Mouse (Mus musculus) megakaryocyte-erythroid progenitor cell, adult 5-6 weeks (primary cell): ENCODE measurements around the gene Bahd1. TPM values are rescaled to one million over a fixed set of nuclear protein-coding genes. Genes with fewer than 3 reads are reported as not detected.
A peak's percentile ranks its signal among the peaks of the same experiment; 100 is the strongest.

Source experiments
- ATAC-seq: replicated peaks from 2 replicates; pipeline ENCODE4 v1.8.0; 2016; ENCODE audit warnings: mild to moderate bottlenecking, inconsistent platforms; ENCODE audit not compliant: severe bottlenecking, poor library complexity, low FRiP score, low TSS enrichment
- total RNA-seq, 2 experiments: library from RNA; stranded (forward) in 1 of 2; stranded (reverse) in 1 of 2; fragments of 200-1000, 215-1000 nt in 1 of 2; fragments of >200 nt in 1 of 2; fragmentation: Nextera tagmentation in 1 of 2; gene quantifications; 2 replicates each; pipeline ENCODE4 v1.2.3; 2014 to 2017

Bahd1 gene
- total RNA-seq, 2 experiments from 2014 or later, result 4.9 to 11.9 TPM

- ATAC-seq, result 0 out of 2 replicates have a peak, but pooled peaks have one; percentile 3
Observed at GRCm38 (mm10) chr2:118925952-118926351, 25.8 kb downstream of the Bahd1 start.

- ATAC-seq, result peak; percentile 91
Observed at GRCm38 (mm10) chr2:118926361-118926997, 26.3 kb downstream of the Bahd1 start, which contains the start of gene Chst14. Gene Chst14, plus strand, starts transcription at chr2:118926496.

DNA sequence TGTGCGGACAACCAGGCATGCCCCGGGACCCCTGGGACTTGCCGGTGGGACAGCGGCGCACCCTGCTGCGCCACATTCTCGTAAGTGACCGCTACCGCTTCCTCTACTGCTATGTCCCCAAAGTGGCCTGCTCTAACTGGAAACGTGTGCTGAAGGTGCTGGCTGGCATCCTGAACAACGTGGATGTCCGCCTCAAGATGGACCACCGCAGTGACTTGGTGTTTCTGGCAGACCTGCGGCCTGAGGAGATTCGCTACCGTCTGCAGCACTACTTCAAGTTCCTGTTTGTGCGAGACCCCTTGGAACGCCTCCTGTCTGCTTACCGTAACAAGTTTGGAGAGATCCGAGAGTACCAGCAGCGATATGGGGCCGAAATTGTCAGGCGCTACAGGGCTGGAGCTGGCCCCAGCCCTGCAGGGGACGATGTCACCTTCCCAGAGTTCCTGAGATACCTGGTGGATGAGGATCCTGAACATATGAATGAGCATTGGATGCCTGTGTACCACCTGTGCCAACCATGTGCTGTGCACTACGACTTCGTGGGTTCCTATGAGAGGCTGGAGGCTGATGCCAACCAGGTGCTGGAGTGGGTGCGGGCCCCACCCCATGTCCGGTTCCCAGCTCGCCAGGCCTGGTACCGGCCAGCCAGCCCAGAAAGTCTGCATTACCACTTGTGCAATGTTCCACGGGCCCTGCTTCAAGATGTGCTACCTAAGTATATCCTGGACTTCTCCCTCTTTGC is 27.0 kb downstream of the Bahd1 start:
- ATAC-seq, result 0 out of 2 replicates have a peak, but pooled peaks have one; percentile 21

DNA sequence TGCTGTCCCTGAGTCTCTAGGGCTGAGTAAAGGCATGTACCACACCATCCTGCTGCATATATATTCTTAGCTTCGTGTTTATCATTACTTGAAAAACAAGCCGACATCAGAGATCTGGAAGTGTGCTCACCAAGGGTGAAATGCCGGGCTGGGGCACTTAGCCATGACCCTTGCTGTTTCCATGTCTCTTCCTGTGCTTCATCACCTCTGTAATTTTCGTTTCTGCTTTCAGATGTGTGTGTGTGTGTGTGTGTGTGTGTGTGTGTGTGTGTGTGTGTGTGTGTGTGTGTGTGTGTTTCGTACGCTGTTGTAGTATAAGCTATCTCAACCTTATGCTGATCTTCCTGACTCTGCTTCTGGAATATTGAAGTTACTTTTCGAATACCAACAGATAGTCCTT is 41.2 kb downstream of the Bahd1 start:
- no peak for ATAC-seq

GRCm38 (mm10) chr2:118943232-118943631 is 43.1 kb downstream of the Bahd1 start:
- 0 out of 2 replicates have a peak, but pooled peaks have one; percentile 57 for ATAC-seq

DNA sequence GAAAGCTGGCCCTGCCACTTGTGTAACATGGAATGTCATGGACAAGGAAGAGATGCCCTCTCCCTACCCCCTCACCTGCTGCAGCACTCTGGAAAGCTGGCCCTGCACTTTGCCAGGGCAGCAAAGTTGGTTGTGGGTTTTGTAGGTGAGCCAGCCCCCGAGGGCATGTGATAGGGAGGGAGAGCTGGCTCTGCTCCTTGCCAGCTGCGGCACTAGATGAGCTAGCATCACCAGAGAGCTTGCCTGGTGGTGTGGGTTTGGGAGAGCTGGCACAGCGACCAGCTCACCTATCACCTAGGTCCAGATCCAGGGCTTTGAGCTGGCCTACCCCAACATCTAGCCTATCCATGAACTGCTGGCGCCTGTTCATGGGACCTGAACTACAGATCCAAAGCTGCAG is 48.6 kb downstream of the Bahd1 start:
- peak; percentile 85 for ATAC-seq

GRCm38 (mm10) chr2:118949699-118950098 is 49.5 kb downstream of the Bahd1 start:
- no peak; the same call in 1 of the 2 replicates for ATAC-seq

GRCm38 (mm10) chr2:118956497-118956896 is 56.3 kb downstream of the Bahd1 start:
- ATAC-seq, result no peak

GRCm38 (mm10) chr2:118959644-118960043 is 59.5 kb downstream of the Bahd1 start:
- ATAC-seq, result no peak

- no peak for ATAC-seq
Observed at GRCm38 (mm10) chr2:118960413-118960812, 60.2 kb downstream of the Bahd1 start.

GRCm38 (mm10) chr2:118961546-118961945 is 61.4 kb downstream of the Bahd1 start:
- ATAC-seq, result no peak

- peak; percentile 84 for ATAC-seq
Observed at GRCm38 (mm10) chr2:118963007-118963675, 63.0 kb downstream of the Bahd1 start.

DNA sequence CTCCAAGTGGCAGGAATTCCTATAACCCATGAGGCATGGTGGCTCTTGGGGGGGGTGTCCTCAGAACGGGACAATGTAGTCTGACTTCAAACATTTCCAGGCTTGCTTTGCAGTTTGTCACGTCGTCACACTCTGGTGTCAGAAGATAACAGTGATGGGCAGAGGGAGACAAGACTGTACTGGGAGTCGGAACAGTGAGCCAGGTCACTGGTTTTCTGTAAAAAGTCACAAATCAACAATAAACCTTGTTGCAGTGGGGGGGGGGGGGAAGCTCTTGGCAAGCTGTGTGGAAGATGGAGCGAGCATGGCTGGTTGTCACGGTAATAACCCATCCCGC is 63.5 kb downstream of the Bahd1 start:
- ATAC-seq, result peak; percentile 73

DNA sequence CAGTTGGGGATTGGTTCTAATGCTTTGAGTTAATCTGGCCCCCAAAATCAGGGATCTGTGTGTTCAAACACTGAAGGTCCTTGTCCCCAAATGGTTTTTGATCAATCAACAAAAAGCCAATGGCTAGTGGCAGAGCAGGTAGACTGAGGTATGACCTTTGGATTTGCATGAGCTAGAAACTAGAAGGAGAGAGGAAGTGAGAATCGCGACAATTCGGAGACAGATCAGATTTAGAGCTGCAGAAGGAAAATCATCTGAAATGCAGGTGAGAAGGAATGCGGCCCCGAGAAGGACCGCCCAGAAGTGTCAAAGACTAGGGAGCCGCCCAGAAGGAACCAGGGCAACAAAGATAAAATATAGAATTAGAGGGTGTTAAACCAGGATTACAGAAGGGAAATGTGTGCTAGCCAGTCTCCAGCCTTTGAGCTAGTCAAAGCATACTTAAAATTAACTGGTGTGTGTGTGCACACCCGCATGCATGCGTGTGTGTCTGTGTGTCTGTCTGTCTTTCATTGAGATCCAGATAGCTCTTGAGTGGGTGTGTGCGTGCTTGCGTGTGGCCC is 69.5 kb downstream of the Bahd1 start:
- no peak for ATAC-seq

GRCm38 (mm10) chr2:118972048-118972447 is 71.9 kb downstream of the Bahd1 start:
- no peak for ATAC-seq

DNA sequence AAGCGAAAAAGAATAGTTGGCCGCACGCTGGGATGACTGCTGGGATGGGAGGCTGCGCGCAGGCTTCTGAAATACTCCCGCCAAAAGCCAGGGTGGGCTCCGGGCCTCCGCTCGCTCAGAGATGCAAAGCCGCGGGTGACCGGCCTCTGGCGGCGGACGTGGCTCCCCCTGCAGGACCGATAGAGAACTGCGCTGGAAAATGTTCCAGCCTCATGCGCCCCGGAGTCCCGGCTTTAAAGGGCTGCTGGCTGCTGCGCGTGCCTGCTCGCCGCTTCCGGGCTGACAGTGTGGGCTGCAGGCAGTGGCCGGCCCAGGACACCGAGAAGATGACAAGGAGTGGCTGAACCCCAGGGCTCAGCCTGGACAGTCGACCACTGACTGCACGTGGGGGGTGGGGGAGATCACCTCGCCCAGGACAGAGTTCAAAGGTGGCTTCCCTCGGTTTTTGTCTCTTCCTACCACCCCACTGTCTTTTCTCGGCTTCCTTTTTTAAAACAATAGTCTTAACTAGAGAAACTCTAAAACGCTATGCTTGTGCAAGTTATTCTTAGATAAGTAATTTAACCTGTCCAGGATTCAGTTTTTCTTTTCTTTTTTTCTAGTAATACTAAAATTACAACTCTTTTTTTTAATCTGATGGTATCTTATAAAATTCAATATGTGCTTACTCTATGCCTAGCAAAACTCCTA is 72.7 kb downstream of the Bahd1 start:
- ATAC-seq, result peak; percentile 84
